Mouse (Mus musculus): Measurements from ENCODE around the gene Sp7.

Gene Sp7

DNA sequence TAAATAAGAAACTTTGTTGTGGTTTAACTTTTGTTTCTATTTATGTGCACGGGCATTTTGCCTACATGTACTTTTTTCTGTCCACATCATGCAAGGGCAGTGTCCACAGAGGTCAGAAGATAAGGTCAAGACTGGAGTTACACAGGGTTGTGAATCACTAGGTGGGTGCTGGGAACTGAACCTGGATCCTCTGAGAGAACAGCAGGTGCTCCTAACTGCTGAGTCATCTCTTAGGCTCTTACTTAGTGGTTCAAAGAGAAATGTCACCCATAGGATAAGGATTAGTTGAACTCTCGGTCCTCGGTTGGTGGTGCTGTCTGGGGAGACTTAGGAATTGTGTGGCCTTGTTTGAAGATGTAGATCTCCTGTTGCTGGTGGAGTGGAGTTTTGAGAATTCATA, 22.0 kb upstream of the Sp7 start:
- in situ Hi-C loops (cut with MboI, MseI): loop anchor here in 1 of 2 experiments (5.0 kb wide), 1 partner anchor 58 kb away; the partner anchor contains the start of gene Amhr2

- in situ Hi-C loops (cut with MboI, MseI): loop anchor here in 1 of 2 experiments (5.0 kb wide), 1 partner anchor 61 kb away; the partner anchor contains the start of gene Amhr2
Observed at GRCm38 (mm10) chr15:102386640-102387039, 19.7 kb upstream of the Sp7 start.

GRCm38 (mm10) chr15:102383671-102384070, 16.7 kb upstream of the Sp7 start:
- in situ Hi-C loops (cut with MboI, MseI): no loop called here

- in situ Hi-C loops (cut with MboI, MseI): no loop called here
Observed at GRCm38 (mm10) chr15:102381575-102381974, 14.6 kb upstream of the Sp7 start.

DNA sequence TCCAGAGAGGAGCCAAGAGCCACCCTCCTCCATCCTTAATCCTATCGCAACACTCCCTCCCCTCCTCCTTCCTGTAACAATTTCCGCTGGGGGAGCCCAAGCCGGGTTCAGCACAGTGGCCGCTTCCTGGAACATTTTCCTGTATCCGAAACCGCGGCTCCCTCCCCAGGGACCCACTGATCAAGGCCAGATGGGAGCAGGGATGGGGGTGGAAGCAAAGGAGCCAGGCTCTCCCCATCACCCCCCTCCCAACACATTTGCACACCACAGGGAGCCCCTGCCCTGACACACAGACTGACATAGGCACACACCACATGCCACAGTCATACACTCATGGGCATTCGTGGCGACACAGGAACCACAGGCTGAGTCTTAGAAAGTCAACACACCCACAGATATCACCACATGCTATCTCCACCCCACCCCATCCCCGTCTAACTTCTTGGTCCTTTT, 10.9 kb upstream of the Sp7 start:
- in situ Hi-C loops (cut with MboI, MseI): loop anchor here (5.0 to 10.0 kb wide), 2 partner anchors 64 to 393 kb away; no protein-coding TSS in a partner anchor

DNA sequence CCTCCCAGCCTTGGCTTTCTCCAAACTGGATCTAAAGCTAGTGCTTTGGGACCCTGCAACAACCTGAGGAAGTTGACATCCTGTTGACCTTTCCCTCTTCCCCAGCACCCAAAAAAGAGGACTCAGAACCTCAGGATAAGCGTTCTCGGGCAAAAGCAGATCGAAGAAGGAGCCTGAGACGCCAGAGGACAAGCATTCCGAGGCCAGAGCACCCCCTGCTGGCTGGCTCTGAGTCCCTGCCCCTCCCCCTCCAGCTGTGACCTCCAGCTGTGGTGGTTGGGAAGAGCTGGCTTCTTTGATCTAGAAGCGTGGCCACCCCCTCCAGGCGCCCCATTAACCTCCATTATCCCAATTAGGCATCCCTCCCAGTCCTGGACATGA, 10.2 kb upstream of the Sp7 start:
- in situ Hi-C loops (cut with MboI, MseI): loop anchor here (5.0 to 10.0 kb wide), 2 partner anchors 65 to 392 kb away; no protein-coding TSS in a partner anchor

GRCm38 (mm10) chr15:102376453-102377162, 9.6 kb upstream of the Sp7 start:
- in situ Hi-C loops (cut with MboI, MseI): loop anchor here (5.0 to 10.0 kb wide), 2 partner anchors 66 to 392 kb away; no protein-coding TSS in a partner anchor

DNA sequence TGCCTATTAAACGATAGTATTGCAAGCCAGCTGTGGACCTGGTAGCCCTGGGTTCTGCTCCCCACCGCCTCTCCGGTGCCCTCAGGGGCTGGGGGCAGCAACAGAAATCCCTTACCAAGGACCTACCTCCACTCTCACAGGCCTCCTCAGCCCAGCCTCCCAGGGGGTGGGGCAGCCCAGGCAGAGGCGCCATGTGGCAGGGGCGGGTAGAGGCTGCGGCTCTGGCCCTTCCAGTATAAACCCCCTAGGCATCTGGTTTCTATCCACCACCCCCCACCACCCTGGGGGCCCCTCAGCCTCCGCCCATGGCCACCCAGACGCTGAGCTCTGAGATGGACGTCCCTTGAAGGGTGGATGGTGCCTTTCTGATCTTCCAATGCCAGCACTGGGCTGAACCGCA, 3.7 kb upstream of the Sp7 start:
- in situ Hi-C loops (cut with MboI, MseI): loop anchor here in 1 of 2 experiments (5.0 to 10.0 kb wide), 2 partner anchors 33 to 386 kb away; no protein-coding TSS in a partner anchor

DNA sequence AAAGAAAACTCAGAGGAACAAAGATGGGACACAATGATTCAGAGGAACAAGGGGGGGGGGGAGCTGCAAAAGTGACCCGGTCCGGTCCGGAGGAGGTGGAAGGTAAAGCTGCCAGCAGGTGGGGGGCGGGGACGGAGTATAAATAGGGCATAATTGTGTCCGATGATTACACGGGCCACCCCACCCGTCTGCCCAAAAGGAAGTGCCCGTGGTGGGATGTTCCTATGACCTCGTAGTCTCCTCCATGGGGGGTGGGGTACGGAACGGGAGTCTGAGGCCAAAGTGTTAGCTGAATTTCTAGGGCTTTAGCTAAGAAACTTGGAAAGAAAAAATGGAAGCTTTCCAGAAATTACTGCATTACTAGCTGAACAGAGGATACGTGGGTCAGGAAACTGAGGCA, 3.0 kb upstream of the Sp7 start:
- in situ Hi-C loops (cut with MboI, MseI): loop anchor here in 1 of 2 experiments (5.0 to 10.0 kb wide), 2 partner anchors 33 to 385 kb away; no protein-coding TSS in a partner anchor

GRCm38 (mm10) chr15:102366238-102366637, 744 bp downstream of the Sp7 start:
- in situ Hi-C loops (cut with MboI, MseI): no loop called here

DNA sequence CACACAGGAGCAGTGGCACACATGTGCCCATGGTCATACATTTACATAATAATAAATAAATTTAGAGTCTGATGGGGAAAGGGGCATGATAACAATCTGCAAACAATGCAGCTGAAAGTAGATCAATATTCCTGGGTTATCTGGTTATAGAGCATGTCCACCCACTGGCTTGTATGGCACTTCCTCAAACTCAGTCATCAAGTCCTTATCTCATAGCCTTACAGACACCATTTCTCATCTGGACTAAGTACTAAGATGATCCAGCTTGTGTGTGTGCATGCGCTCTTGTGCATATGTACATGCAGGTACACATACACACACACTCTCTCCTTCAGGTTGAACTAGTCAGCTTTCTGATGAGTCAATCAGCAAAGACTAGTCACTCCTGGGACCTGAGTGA, 2.3 kb downstream of the Sp7 start:
- in situ Hi-C loops (cut with MboI, MseI): no loop called here

- in situ Hi-C loops (cut with MboI, MseI): no loop called here
Observed at GRCm38 (mm10) chr15:102362648-102363047, 4.3 kb downstream of the Sp7 start.

GRCm38 (mm10) chr15:102358834-102359233, 8.1 kb downstream of the Sp7 start:
- in situ Hi-C loops (cut with MboI, MseI): no loop called here

DNA sequence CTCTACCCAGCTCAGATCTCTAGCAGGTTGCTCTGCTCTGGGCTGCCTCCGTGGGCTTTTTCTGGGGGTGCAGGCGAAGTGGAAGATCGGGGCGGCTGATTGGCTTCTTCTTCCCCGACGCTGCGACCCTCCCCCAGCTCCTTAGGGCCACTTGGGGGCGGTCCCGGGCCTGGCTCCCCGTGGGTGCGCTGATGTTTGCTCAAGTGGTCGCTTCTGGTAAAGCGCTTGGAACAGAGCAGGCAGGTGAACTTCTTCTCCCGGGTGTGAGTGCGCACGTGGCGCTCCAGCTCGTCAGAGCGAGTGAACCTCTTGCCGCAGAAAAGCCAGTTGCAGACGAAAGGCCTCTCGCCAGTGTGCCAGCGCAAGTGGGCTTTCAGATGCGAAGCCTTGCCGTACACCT, 8.9 kb downstream of the Sp7 start:
- in situ Hi-C loops (cut with MboI, MseI): no loop called here

GRCm38 (mm10) chr15:102356501-102357325, 10.3 kb downstream of the Sp7 start:
- in situ Hi-C loops (cut with MboI, MseI): no loop called here

GRCm38 (mm10) chr15:102355871-102356441, 11.0 kb downstream of the Sp7 start:
- in situ Hi-C loops (cut with MboI, MseI): no loop called here

- in situ Hi-C loops (cut with MboI, MseI): no loop called here
Observed at GRCm38 (mm10) chr15:102355134-102355870, 11.7 kb downstream of the Sp7 start.

DNA sequence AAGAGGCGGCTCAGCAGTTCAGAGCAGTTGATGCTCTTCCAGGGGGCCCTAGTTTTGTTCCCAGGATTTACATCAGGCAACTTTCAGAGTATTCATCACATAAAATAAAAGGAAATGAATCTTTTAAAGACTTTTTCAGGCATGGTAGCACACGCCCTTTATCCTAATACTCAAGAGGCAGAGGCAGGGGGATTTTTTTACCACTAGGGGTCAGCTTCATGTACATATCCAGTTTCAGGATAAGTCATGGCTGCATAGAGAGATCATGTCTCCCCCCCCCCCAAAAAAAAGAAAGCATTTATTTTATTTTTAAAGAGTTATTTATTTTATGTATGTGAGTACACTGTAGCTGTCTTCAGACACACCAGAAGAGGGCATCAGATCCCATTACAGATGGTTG, 13.0 kb downstream of the Sp7 start:
- in situ Hi-C loops (cut with MboI, MseI): no loop called here

DNA sequence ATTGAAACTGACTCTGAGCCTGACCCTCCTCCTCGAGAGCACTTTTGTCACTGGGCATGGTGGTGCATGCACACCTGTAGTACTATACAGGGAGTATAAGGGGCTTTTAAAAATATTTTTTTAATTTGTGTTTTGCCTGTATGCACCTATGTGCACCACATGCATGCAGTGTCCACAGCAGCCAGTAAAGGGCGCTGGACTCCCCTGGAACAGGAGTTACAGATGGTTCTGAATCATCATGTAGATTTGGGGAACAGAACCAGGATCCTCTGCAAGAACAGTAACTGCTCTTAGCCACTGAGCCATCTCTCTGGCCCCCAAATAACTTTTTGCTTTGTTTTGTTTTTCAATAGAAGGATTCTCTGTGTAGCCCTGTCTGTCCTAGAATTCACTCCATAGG, 14.8 kb downstream of the Sp7 start:
- in situ Hi-C loops (cut with MboI, MseI): no loop called here

GRCm38 (mm10) chr15:102350942-102351291, 16.1 kb downstream of the Sp7 start:
- in situ Hi-C loops (cut with MboI, MseI): no loop called here
